Mouse (Mus musculus) midbrain, embryonic 16.5 days (tissue): ENCODE data around the gene Gramd1a. TPM values are rescaled to one million over a fixed set of nuclear protein-coding genes. Genes with fewer than 3 reads are reported as not detected.

Experiments
- ATAC-seq: fragments of 200-750 bp; cut with Nextera tagmentation; 2 replicates; pipeline ENCODE4 v1.8.0; 2017; ENCODE audit warnings: moderate TSS enrichment
- H3K27ac ChIP-seq: fragments of 300-500 bp; sonication (generic); 2 replicates; pipeline ENCODE4 v1.5.1; 2014; ENCODE audit warnings: mild to moderate bottlenecking, low read length, mixed read lengths
- H3K27me3 ChIP-seq: fragments of 300-500 bp; sonication (generic); 2 replicates; pipeline ENCODE4 v1.6.1; 2014; ENCODE audit warnings: low read depth, low read length, mixed read lengths; ENCODE audit not compliant: control insufficient read depth, insufficient read depth
- H3K36me3 ChIP-seq: fragments of 300-500 bp; sonication (generic); 2 replicates; pipeline ENCODE4 v1.6.1; 2014; ENCODE audit warnings: mild to moderate bottlenecking, low read length, moderate library complexity, mixed read lengths; ENCODE audit not compliant: control insufficient read depth, insufficient read depth
- H3K4me1 ChIP-seq: fragments of 300-500 bp; sonication (generic); 2 replicates; pipeline ENCODE4 v1.6.1; 2014; ENCODE audit warnings: mild to moderate bottlenecking, low read length, mixed read lengths; ENCODE audit not compliant: control insufficient read depth, insufficient read depth
- H3K4me2 ChIP-seq: fragments of 300-500 bp; sonication (generic); 2 replicates; pipeline ENCODE4 v1.6.1; 2014; ENCODE audit warnings: mild to moderate bottlenecking, low read length, mixed read lengths
- H3K4me3 ChIP-seq: fragments of 300-500 bp; sonication (generic); 2 replicates; pipeline ENCODE4 v1.5.1; 2014; ENCODE audit warnings: low read depth, mild to moderate bottlenecking, low read length, moderate library complexity, mixed read lengths
- H3K9ac ChIP-seq: fragments of 300-500 bp; sonication (generic); 2 replicates; pipeline ENCODE4 v1.6.1; 2014; ENCODE audit warnings: low read depth, low read length, mixed read lengths
- H3K9me3 ChIP-seq: fragments of 300-500 bp; sonication (generic); replicated peaks from 2 replicates; pipeline ENCODE4 v1.6.1; 2014; ENCODE audit warnings: mild to moderate bottlenecking, low read length, mixed read lengths; ENCODE audit not compliant: control insufficient read depth, poor library complexity, severe bottlenecking
- WGBS: fragments of 180-500 bp; shearing (Covaris S2); extraction: QIAGEN DNeasy Blood & Tissue Kit; methylation state at CpG from one replicate; pipeline ENCODE4 v1.1.7; 2014; 5-methylcytosine and 5-hydroxymethylcytosine counted together
- polyA plus RNA-seq: library from polyadenylated mRNA; unstranded; fragments of >200 nt; fragmentation: Nextera tagmentation; extraction: Ambion mirVana; gene quantifications from 2 replicates; pipeline ENCODE4 v1.2.1, GENCODE M21; 2015

Gene Gramd1a
- polyA plus RNA-seq, 1 experiment from 2014 or later, result 239 TPM

DNA sequence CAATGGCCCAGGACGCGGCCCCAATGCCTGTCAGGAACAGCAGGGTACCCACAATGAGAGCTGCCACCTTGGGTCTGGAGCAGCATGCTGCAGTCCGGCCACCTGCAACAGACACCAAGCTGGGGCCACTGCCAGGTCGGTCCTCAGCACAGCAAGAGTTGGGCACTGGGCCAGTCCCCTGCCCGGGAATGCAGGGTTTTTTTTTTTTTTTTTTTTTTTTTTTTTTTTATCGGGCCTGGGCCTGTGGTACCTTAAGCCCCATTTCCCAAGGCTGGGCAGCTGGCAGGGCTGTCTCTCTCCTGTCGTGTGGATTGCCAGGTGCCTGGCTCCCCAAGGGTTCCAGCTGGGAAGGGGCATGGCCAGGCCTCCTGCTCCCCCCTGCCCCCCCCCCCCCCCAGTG lies 46.6 kb downstream of the Gramd1a start:
- Histone ChIP-seq H3K4me3 (no peak overlapping the region), H3K36me3 (no peaks in the 10 kb centered on the region), H3K9ac (no peak overlapping the region), H3K9me3 (no peaks in the 10 kb centered on the region), H3K27ac (no peak overlapping the region), H3K4me1 (no peaks in the 10 kb centered on the region), H3K27me3 (no peaks in the 10 kb centered on the region), H3K4me2 (no peak overlapping the region)
- no peak for ATAC-seq
- 31% methylated on average over 7 of the region's 7 CpGs for WGBS

DNA sequence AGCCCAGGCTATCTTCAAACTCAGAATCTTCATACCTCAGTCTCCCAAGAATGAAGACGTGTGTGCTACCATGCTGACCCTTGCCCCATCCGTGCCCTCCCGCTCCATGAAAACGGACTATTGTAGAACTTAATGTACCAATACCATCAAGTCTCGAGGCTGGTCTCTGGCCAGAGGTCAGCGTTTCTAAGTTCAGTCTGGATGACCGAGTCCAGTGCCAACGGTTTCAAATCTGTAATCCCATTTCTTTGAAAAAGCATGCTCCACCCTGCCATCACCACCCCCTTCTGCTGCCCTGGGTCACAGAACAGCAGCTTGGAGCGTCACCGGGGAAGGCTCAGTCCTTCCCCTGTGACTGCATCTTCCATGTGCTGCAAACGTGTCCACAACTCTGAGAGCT lies 47.9 kb downstream of the Gramd1a start:
- H3K9ac ChIP-seq, result no peak overlapping the region
- H3K4me1 ChIP-seq, result no peaks in the 10 kb centered on the region
- H3K27me3 ChIP-seq, result no peaks in the 10 kb centered on the region
- no peaks in the 10 kb centered on the region for H3K36me3 ChIP-seq
- no peak overlapping the region for H3K4me3 ChIP-seq
- no peak for ATAC-seq
- H3K4me2 ChIP-seq, result no peak overlapping the region
- 89% methylated on average over 11 of the region's 11 CpGs for WGBS
- H3K9me3 ChIP-seq, result no peaks in the 10 kb centered on the region
- H3K27ac ChIP-seq, result no peak overlapping the region

GRCm38 (mm10) chr7:31106166-31106565 lies 49.5 kb downstream of the Gramd1a start:
- Histone ChIP-seq H3K27me3 (no peaks in the 10 kb centered on the region), H3K36me3 (no peaks in the 10 kb centered on the region), H3K27ac (no peak overlapping the region), H3K4me2 (no peak overlapping the region), H3K9ac (no peak overlapping the region), H3K4me3 (no peak overlapping the region), H3K9me3 (no peaks in the 10 kb centered on the region), H3K4me1 (no peaks in the 10 kb centered on the region)
- WGBS, result 61% methylated on average over 3 of the region's 3 CpGs
- ATAC-seq, result no peak

DNA sequence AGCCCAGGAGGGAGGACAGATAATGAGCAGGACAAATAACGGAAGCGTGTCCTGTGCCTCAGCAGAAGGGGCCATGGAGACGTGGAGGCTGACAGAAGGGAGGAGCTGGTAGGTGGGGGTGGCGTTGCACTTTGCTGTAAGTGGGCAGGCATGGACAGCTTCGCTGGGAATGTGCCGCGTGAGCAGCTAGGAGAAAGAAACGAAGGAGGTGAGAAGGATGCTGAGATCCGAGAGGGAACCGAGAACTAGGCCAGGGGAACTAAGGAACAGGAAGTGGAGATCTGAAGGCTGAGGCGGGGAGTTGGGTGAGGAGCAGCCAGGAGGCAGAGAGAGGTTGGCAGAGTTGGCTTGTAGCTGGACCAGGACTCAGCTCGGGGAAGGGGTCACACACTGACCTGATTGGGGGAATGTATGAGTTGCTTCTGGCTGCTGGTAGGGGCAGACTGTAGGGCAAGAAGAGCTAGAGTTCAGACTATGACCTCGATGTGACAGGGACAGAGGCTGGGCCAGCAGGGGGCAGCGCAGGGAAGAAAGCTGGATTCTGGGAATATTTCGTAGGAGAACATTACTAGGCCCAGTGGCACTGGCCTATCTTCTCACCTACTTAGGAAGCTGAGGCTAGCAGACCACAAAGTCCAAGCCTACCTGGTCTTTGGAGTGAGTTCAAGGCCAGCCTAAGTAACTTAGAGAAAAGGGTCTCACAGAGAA lies 50.5 kb downstream of the Gramd1a start:
- 69% methylated on average over 15 of the region's 15 CpGs for WGBS
- no peak overlapping the region for H3K4me3 ChIP-seq
- H3K9me3 ChIP-seq, result no peaks in the 10 kb centered on the region
- 0 out of 2 replicates have a peak overlapping the region, but pooled peaks have one; percentile 15 for H3K9ac ChIP-seq
- no peak overlapping the region for H3K27ac ChIP-seq
- H3K4me2 ChIP-seq, result no peak overlapping the region
- no peaks in the 10 kb centered on the region for H3K27me3 ChIP-seq
- no peaks in the 10 kb centered on the region for H3K36me3 ChIP-seq
- no peak for ATAC-seq
- H3K4me1 ChIP-seq, result no peaks in the 10 kb centered on the region

DNA sequence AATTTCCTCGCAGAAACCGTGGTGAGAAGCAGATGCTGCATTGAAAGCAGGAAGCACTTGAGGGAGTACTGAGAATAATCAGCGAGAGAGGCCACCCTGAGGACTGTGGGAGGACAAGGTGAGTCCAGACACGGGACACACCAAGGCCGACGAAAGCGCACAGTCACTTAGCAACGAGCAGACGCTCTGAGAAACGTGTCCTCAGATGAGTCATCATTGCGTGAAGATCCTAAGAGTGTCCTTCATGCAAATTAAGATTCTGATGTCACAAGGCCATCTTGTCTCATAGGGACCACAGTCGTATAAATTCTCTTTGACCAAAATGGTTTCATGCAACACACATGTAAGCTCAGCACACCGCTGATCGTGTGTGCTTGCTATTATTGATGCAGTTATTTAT lies 54.9 kb downstream of the Gramd1a start:
- Histone ChIP-seq H3K4me3 (no peak overlapping the region), H3K27ac (no peak overlapping the region), H3K36me3 (no peaks in the 10 kb centered on the region), H3K9ac (no peak overlapping the region), H3K4me2 (no peak overlapping the region), H3K4me1 (peaks cover 4% of the 10 kb centered on the region; the same call in 1 of the 2 replicates), H3K27me3 (no peaks in the 10 kb centered on the region), H3K9me3 (no peaks in the 10 kb centered on the region)
- WGBS, result 86% methylated on average over 14 of the region's 14 CpGs
- ATAC-seq, result no peak

DNA sequence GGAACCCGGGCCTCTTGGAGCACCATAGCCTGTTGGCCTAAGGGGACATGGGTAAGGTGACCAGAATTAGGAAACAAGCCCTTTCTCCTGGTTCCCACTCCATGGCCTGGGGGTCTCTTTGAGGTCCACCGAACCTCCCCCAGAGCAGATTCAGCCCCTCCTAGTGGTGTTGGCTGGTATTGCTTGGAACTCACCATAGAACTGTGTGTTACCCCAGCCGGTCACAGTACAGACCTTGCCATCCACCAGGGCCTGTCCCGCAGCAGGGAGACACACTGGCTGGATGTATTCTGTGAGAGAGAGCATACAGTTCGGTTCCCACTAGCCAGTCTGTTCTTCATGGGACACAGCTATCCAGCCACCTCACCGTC lies 56.1 kb downstream of the Gramd1a start:
- Histone ChIP-seq H3K27me3 (no peaks in the 10 kb centered on the region), H3K9ac (no peak overlapping the region), H3K4me1 (peaks cover 4% of the 10 kb centered on the region; the same call in 1 of the 2 replicates), H3K27ac (no peak overlapping the region), H3K4me3 (no peak overlapping the region), H3K9me3 (no peaks in the 10 kb centered on the region), H3K36me3 (no peaks in the 10 kb centered on the region), H3K4me2 (no peak overlapping the region)
- WGBS, result 89% methylated on average over 6 of the region's 6 CpGs
- ATAC-seq, result no peak

DNA sequence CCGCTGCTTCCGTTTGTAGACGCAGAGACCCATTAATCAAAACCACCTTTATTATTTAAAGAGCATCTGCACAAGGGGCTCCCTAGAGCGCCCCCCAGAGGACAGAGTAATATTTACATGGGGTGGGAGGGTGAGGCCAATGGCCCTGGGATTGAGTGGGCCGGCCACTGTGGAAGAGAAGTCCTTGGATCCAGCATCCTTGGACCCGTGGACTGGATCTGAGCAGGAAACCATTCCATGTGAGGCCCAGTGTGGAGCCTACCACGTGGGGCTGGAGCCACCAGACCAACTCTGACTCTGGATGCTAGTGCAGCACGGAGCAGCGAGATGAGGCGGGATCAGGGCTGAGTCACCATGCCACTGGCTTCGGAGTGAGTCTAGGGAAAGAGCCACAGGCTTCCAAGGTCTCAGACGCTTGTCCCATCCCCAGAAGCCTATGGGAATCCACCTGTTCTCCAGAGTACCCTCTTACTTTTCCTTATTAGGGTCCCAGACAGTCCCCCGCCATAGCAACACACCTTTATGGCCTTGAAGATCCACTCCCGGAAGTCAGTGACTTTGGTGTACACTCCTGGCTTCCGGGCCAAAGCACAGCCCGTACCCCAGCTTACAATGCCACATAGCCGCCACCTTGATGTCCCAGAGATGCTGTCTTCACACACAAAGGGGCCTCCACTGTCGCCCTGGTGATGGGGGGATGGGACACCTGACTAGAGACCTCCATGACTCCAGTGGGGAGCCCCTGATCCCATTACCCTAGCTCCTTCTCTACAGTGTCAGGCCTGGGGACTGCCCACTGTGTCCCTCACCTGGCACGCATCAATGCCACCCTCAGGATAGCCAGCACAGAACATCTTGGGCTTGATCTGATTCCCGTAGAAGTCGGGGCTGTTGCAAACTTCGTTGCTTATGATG lies 56.7 kb downstream of the Gramd1a start:
- H3K9me3 ChIP-seq, result no peaks in the 10 kb centered on the region
- H3K27ac ChIP-seq, result no peak overlapping the region
- H3K27me3 ChIP-seq, result no peaks in the 10 kb centered on the region
- H3K4me3 ChIP-seq, result no peak overlapping the region
- 82% methylated on average over 22 of the region's 22 CpGs for WGBS
- H3K36me3 ChIP-seq, result no peaks in the 10 kb centered on the region
- H3K9ac ChIP-seq, result no peak overlapping the region
- H3K4me1 ChIP-seq, result peaks cover 4% of the 10 kb centered on the region; the same call in 1 of the 2 replicates
- 0 out of 2 replicates have a peak, but pooled peaks have one; percentile 24 for ATAC-seq
- no peak overlapping the region for H3K4me2 ChIP-seq

DNA sequence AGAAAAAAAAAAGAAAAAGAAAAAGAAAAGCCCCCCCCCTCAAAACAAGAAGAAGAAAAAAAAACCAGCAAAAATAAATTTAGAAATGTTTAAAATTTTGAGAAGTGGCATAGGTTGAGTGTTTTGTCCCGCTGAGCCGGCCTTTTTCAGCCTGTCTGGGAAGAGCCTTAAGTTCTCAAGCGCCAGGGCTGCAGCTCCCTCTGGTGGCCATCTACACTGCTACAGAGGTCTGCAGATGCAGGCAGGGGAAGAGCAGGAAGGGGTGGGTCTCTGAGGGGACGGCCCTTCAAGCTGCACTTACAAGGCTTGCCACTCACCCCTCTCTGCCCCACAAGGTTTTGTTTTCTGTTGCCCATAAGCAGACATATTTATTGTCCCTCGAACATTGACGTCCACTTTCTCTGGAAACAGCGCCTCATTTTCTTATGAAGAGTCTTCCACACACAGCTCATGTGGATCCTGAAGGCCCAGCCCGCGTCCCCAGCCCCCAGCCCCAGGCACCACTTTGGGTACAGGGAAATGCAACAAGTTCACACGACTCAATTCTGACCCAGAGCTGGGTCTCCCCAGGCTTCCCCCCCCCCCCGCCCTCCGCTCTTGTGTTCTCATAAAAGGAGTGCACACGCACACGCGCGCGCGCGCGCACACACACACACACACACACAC lies 58.0 kb downstream of the Gramd1a start:
- peak overlapping the region; percentile 43; the same call in 1 of the 2 replicates for H3K9ac ChIP-seq
- H3K4me2 ChIP-seq, result peak overlapping the region; percentile 46
- H3K9me3 ChIP-seq, result no peaks in the 10 kb centered on the region
- no peak overlapping the region for H3K27ac ChIP-seq
- H3K36me3 ChIP-seq, result no peaks in the 10 kb centered on the region
- peaks cover 4% of the 10 kb centered on the region; the same call in 1 of the 2 replicates for H3K4me1 ChIP-seq
- H3K4me3 ChIP-seq, result peak overlapping the region; percentile 13; the same call in 1 of the 2 replicates
- ATAC-seq, result peak; percentile 94
- WGBS, result 40% methylated on average over 20 of the region's 20 CpGs
- H3K27me3 ChIP-seq, result no peaks in the 10 kb centered on the region
